Mouse (Mus musculus): ENCODE measurements around the gene Mta1. TPM values are rescaled to one million over a fixed set of nuclear protein-coding genes. Genes with fewer than 3 reads are reported as not detected.
A peak's percentile ranks its signal among the peaks of the same experiment; 100 is the strongest.

Mta1 gene
- polyA plus RNA-seq, 1 experiment, result 90.8 TPM

GRCm38 (mm10) chr12:113140616-113141411 lies 42.7 kb downstream of the Mta1 start:
- peak overlapping the region; percentile 97 for H3K4me3 ChIP-seq (ENCODE audit: insufficient read depth, poor library complexity, severe bottlenecking)
- no peak for TF ChIP-seq CTCF (IDR thresholded peaks at IDR 0.05; ENCODE audit: control insufficient read depth, insufficient read depth, insufficient read length)
- TF ChIP-seq MYOD1 (IDR thresholded peaks at IDR 0.05; ENCODE audit: control insufficient read depth, insufficient read length, low read depth), result no peak
- no peak for TF ChIP-seq MAX (IDR thresholded peaks at IDR 0.05)
- no peak for TF ChIP-seq MYOG (IDR thresholded peaks at IDR 0.05; ENCODE audit: control insufficient read depth, extremely low read depth, insufficient read length)
- no peak for TF ChIP-seq CEBPB (IDR thresholded peaks at IDR 0.05; ENCODE audit: low read depth)
- no peak for TF ChIP-seq USF1 (IDR thresholded peaks at IDR 0.05; ENCODE audit: low read depth)
- no peak for TF ChIP-seq FOSL1 (IDR thresholded peaks at IDR 0.05; ENCODE audit: insufficient read depth, low read length, poor library complexity, severe bottlenecking)
- peaks cover 55% of the 10 kb centered on the region for H3K36me3 ChIP-seq (ENCODE audit: control insufficient read depth, insufficient read depth)
- no peaks in the 10 kb centered on the region for H3K27me3 ChIP-seq (ENCODE audit: control insufficient read depth, insufficient read depth, insufficient read length)
- peaks cover 41% of the 10 kb centered on the region for H3K79me3 ChIP-seq (ENCODE audit: low read depth)
- peaks cover 55% of the 10 kb centered on the region for H3K79me2 ChIP-seq (ENCODE audit: control insufficient read depth, insufficient read depth)
- peak overlapping the region; percentile 59 for H3ac ChIP-seq (ENCODE audit: control insufficient read depth, insufficient read length, low read depth)

- Histone ChIP-seq H3K79me3 (ENCODE audit: low read depth) (peaks cover 41% of the 10 kb centered on the region), H3ac (ENCODE audit: control insufficient read depth, insufficient read length, low read depth) (peak overlapping the region; percentile 59), H3K36me3 (ENCODE audit: control insufficient read depth, insufficient read depth) (peaks cover 54% of the 10 kb centered on the region), H3K79me2 (ENCODE audit: control insufficient read depth, insufficient read depth) (peaks cover 55% of the 10 kb centered on the region), H3K27me3 (ENCODE audit: control insufficient read depth, insufficient read depth, insufficient read length) (no peaks in the 10 kb centered on the region), H3K4me3 (ENCODE audit: insufficient read depth, poor library complexity, severe bottlenecking) (peak overlapping the region; percentile 97)
- no peak for TF ChIP-seq USF1 (IDR thresholded peaks at IDR 0.05; ENCODE audit: low read depth)
These were observed 43.5 kb downstream of the Mta1 start for GRCm38 (mm10) chr12:113141531-113141973.

- H3ac ChIP-seq (ENCODE audit: control insufficient read depth, insufficient read length, low read depth), result peak overlapping the region; percentile 59
- peak; percentile 11 for TF ChIP-seq MAX (IDR thresholded peaks at IDR 0.05)
- TF ChIP-seq MYOG (IDR thresholded peaks at IDR 0.05; ENCODE audit: control insufficient read depth, extremely low read depth, insufficient read length), result no peak
- peak; percentile 87 for TF ChIP-seq MYOD1 (IDR thresholded peaks at IDR 0.05; ENCODE audit: control insufficient read depth, insufficient read length, low read depth)
- H3K36me3 ChIP-seq (ENCODE audit: control insufficient read depth, insufficient read depth), result peaks cover 54% of the 10 kb centered on the region
- no peaks in the 10 kb centered on the region for H3K27me3 ChIP-seq (ENCODE audit: control insufficient read depth, insufficient read depth, insufficient read length)
- H3K4me3 ChIP-seq (ENCODE audit: insufficient read depth, poor library complexity, severe bottlenecking), result peak overlapping the region; percentile 97
- H3K79me3 ChIP-seq (ENCODE audit: low read depth), result peaks cover 41% of the 10 kb centered on the region
- peaks cover 55% of the 10 kb centered on the region for H3K79me2 ChIP-seq (ENCODE audit: control insufficient read depth, insufficient read depth)
These were observed 44.2 kb downstream of the Mta1 start for GRCm38 (mm10) chr12:113142021-113142975.

GRCm38 (mm10) chr12:113143164-113143563 lies 45.1 kb downstream of the Mta1 start:
- Histone ChIP-seq H3K36me3 (ENCODE audit: control insufficient read depth, insufficient read depth) (peaks cover 45% of the 10 kb centered on the region), H3K27me3 (ENCODE audit: control insufficient read depth, insufficient read depth, insufficient read length) (no peaks in the 10 kb centered on the region), H3K4me3 (ENCODE audit: insufficient read depth, poor library complexity, severe bottlenecking) (peak overlapping the region; percentile 97)

GRCm38 (mm10) chr12:113144001-113144756 lies 46.1 kb downstream of the Mta1 start:
- peaks cover 41% of the 10 kb centered on the region for H3K36me3 ChIP-seq (ENCODE audit: control insufficient read depth, insufficient read depth)
- no peak overlapping the region for H3K4me3 ChIP-seq (ENCODE audit: insufficient read depth, poor library complexity, severe bottlenecking)
- H3K27me3 ChIP-seq (ENCODE audit: control insufficient read depth, insufficient read depth, insufficient read length), result no peaks in the 10 kb centered on the region
- H3K79me2 ChIP-seq (ENCODE audit: control insufficient read depth, insufficient read depth), result peaks cover 55% of the 10 kb centered on the region
- peaks cover 41% of the 10 kb centered on the region for H3K79me3 ChIP-seq (ENCODE audit: low read depth)
- H3ac ChIP-seq (ENCODE audit: control insufficient read depth, insufficient read length, low read depth), result peak overlapping the region; percentile 4
- TF ChIP-seq MAX (IDR thresholded peaks at IDR 0.05) (no peak), CTCF (IDR thresholded peaks at IDR 0.05; ENCODE audit: control insufficient read depth, insufficient read depth, insufficient read length) (peak; percentile 74)

More at GRCm38 (mm10) chr12:113143164-113143563, 45.1 kb downstream of the Mta1 start:
- TF ChIP-seq CTCF (IDR thresholded peaks at IDR 0.05; ENCODE audit: control insufficient read depth, insufficient read depth, insufficient read length) (peak; percentile 10), MYOG (IDR thresholded peaks at IDR 0.05; ENCODE audit: control insufficient read depth, extremely low read depth, insufficient read length) (no peak), FOSL1 (IDR thresholded peaks at IDR 0.05; ENCODE audit: insufficient read depth, low read length, poor library complexity, severe bottlenecking) (no peak), USF1 (IDR thresholded peaks at IDR 0.05; ENCODE audit: low read depth) (no peak), MYOD1 (IDR thresholded peaks at IDR 0.05; ENCODE audit: control insufficient read depth, insufficient read length, low read depth) (no peak)
- peak overlapping the region; percentile 53 for H3ac ChIP-seq (ENCODE audit: control insufficient read depth, insufficient read length, low read depth)
- H3K79me2 ChIP-seq (ENCODE audit: control insufficient read depth, insufficient read depth), result peaks cover 55% of the 10 kb centered on the region
- H3K79me3 ChIP-seq (ENCODE audit: low read depth), result peaks cover 41% of the 10 kb centered on the region
